15 mouse cellular contexts compared by ENCODE assay signal in the genomic region with DNA sequence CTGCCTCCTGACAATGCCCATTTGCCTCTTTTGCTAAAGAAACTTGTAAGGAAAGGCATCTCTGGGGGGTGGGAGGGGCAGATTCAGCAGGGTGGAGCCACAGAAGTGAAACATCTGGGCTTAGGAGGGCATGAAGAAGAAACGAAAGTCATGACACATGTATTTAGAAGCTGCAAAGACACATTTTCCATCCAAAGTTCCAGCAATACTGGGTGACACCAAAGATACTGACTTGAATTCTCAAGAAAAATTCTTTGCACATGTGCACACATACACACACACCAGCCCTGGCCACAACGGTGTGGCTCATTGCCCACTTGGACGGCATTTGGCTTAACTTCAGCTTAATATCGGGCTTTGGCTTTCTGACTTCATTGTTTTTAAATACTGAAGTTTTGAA. TPM values are rescaled to one million over a fixed set of nuclear protein-coding genes. Genes with fewer than 3 reads are reported as not detected.
DNase-seq lines count a peak whose midpoint lies in the region; TF ChIP-seq lines count a peak whose summit lies in the region.
"Had no signal": no experiment of that assay in that cellular context is flagged by ENCODE, and none has a peak within 500 bp of the region (broad histone marks: within the 10 kb centered on the region; RNA-seq: fewer than 3 reads in every experiment).

No protein-coding gene starts in this region.

- H3K4me3 ChIP-seq in gastrocnemius, adult 2 months = peak overlapping the region; percentile 34; the same call in 1 of the 2 replicates
- H3K4me3 ChIP-seq in bone marrow, adult 2 months (replicated peaks; ENCODE audit: control insufficient read depth, low read depth, low read length) = peak overlapping the region; percentile 12
- H3K4me3 ChIP-seq: limb, embryonic 15.5 days; midbrain, embryonic 13.5 days had no signal

- peaks cover 2% of the 10 kb centered on the region for H3K4me1 ChIP-seq in bone marrow, adult 2 months (ENCODE audit: control insufficient read depth, insufficient read depth, low read length)
- H3K4me1 ChIP-seq: limb, embryonic 15.5 days; midbrain, embryonic 13.5 days had no signal

- DNase-seq in gastrocnemius, adult 2 months = peak; percentile 51
- no peak for DNase-seq in gastrocnemius, postnatal 4 days (ENCODE audit: low spot score in 2 of 2)
- peak; percentile 70 for DNase-seq in 3134 (ENCODE audit: extremely low read depth, insufficient read length, low spot score)
- peak; percentile 32 to 45 for DNase-seq in heart, postnatal 10 days
- no peak for DNase-seq in adrenal gland, adult 8-10 months
- no peak for DNase-seq in kidney, postnatal 4 days
- no peak for DNase-seq in left cerebral cortex, adult 18-20 months (ENCODE audit: low spot score in 2 of 2)
- DNase-seq: adrenal gland, postnatal 10 days; B cell, adult 2 months; kidney, adult 2 months; lung, postnatal 14 days; thymus, postnatal 25 days had no signal

- no peak for TF ChIP-seq POLR2A in bone marrow, adult 2 months (IDR thresholded peaks at IDR 0.05; ENCODE audit: borderline replicate concordance, control insufficient read depth, low read depth, low read length)

- no peak for TF ChIP-seq CTCF in gastrocnemius, adult 2 months (IDR thresholded peaks at IDR 0.05)
- TF ChIP-seq CTCF in bone marrow, adult 2 months (IDR thresholded peaks at IDR 0.05; ENCODE audit: control insufficient read depth, insufficient read depth, low read length) = no peak

- intact Hi-C loops in gastrocnemius, adult 2 months (cut with DNase I) = no loop called here
- intact Hi-C loops in heart, postnatal 10 days (cut with DNase I) = no loop called here

- 42% methylated on average over 4 of the region's 4 CpGs for WGBS in bone marrow, adult 2 months

- H3K27ac ChIP-seq in gastrocnemius, adult 2 months = peak overlapping the region; percentile 73
- H3K27ac ChIP-seq in bone marrow, adult 2 months (ENCODE audit: control insufficient read depth, insufficient read depth, low read depth, low read length, poor library complexity) = peak overlapping the region; percentile 54; the same call in 1 of the 2 replicates
- H3K27ac ChIP-seq: limb, embryonic 15.5 days; midbrain, embryonic 13.5 days had no signal

RNA-seq across cellular contexts. Expression of gene Ugcg, which starts 35.8 kb away (rescaled TPM):
- 1 to 10 TPM; 7.6 to 9.1 TPM for total RNA-seq in gastrocnemius, adult 2 months (2021)
- 10 to 100 TPM; 28.0 to 29.0 TPM for total RNA-seq in gastrocnemius, postnatal 4 days (2021)
- polyA plus RNA-seq in bone marrow, adult 2 months (2011; ENCODE audit: insufficient read depth, insufficient read length, low replicate concordance, missing spikeins) = 17.5 and 18.7 TPM in 2 replicates
- 10 to 100 TPM; 22.1 to 23.3 TPM for total RNA-seq in heart, postnatal 10 days (2021)
- total RNA-seq in adrenal gland, adult 8-10 months (2022) = 10 to 100 TPM; 34.6 to 58.9 (median 48.2) TPM
- total RNA-seq in left cerebral cortex, adult 18-20 months (2021) = 10 to 100 TPM; 83.6 to 86.2 TPM

Comparison
In these comparisons a context has a peak if more than half of its experiments do, and no peak if none do; other contexts are left out.
1. DNase-seq: peak in gastrocnemius, adult 2 months (single experiment), 3134 (single experiment) and heart, postnatal 10 days (2 of 2); none in gastrocnemius, postnatal 4 days (0 of 2), adrenal gland, adult 8-10 months (single experiment), kidney, postnatal 4 days (0 of 2) and left cerebral cortex, adult 18-20 months (0 of 2).